Mouse (Mus musculus) cerebellum, adult (tissue): ENCODE measurements around the gene Psmb1.
"Not testable (repeated sequence)": the region's sequence is repeated elsewhere in the genome, so short reads cannot be mapped to it uniquely, and the experiment has no call there.

ENCODE experiments used
- ATAC-seq: cut with Nextera tagmentation; 2 replicates; pipeline ENCODE4 v1.9.2; 2017; ENCODE audit warnings: mild to moderate bottlenecking, moderate library complexity, mixed read lengths; ENCODE audit not compliant: insufficient number of reproducible peaks, low FRiP score, low TSS enrichment

The Psmb1 gene

GRCm38 (mm10) chr17:15467669-15468068 lies 31.9 kb downstream of the Psmb1 start:
- ATAC-seq = 0 out of 2 replicates have a peak, but pooled peaks have one; percentile 36

GRCm38 (mm10) chr17:15461921-15462495 lies 37.5 kb downstream of the Psmb1 start:
- ATAC-seq = no peak

GRCm38 (mm10) chr17:15459761-15460160 lies 39.8 kb downstream of the Psmb1 start:
- ATAC-seq = no peak

GRCm38 (mm10) chr17:15456595-15456994 lies 43.0 kb downstream of the Psmb1 start:
- no peak for ATAC-seq

GRCm38 (mm10) chr17:15455203-15455602 lies 44.3 kb downstream of the Psmb1 start:
- no peak for ATAC-seq

- no peak for ATAC-seq
Observed at GRCm38 (mm10) chr17:15449606-15450005, 49.9 kb downstream of the Psmb1 start.

- ATAC-seq = not testable (repeated sequence)
Observed at GRCm38 (mm10) chr17:15449144-15449543, 50.4 kb downstream of the Psmb1 start.

GRCm38 (mm10) chr17:15447831-15448230 lies 51.7 kb downstream of the Psmb1 start:
- no peak for ATAC-seq

- ATAC-seq = no peak
Observed at GRCm38 (mm10) chr17:15445421-15445820, 54.1 kb downstream of the Psmb1 start.

GRCm38 (mm10) chr17:15440463-15441121 lies 59.0 kb downstream of the Psmb1 start:
- ATAC-seq = no peak

- ATAC-seq = no peak
Observed at GRCm38 (mm10) chr17:15440067-15440462, 59.5 kb downstream of the Psmb1 start.

GRCm38 (mm10) chr17:15434748-15435147 lies 64.8 kb downstream of the Psmb1 start:
- ATAC-seq = no peak

- no peak for ATAC-seq
Observed at GRCm38 (mm10) chr17:15432036-15432435, 67.5 kb downstream of the Psmb1 start.

- ATAC-seq = no peak
Observed at GRCm38 (mm10) chr17:15431551-15431950, 68.0 kb downstream of the Psmb1 start.

GRCm38 (mm10) chr17:15431021-15431514 lies 68.5 kb downstream of the Psmb1 start:
- ATAC-seq = peak; percentile 79

GRCm38 (mm10) chr17:15429937-15430336 lies 69.6 kb downstream of the Psmb1 start:
- no peak for ATAC-seq

GRCm38 (mm10) chr17:15429451-15429850 lies 70.1 kb downstream of the Psmb1 start:
- ATAC-seq = no peak

- ATAC-seq = no peak
Observed at GRCm38 (mm10) chr17:15425931-15426330, 73.6 kb downstream of the Psmb1 start.
